Mouse (Mus musculus) ES-Bruce4 (cell line): ENCODE measurements around the gene Tor1b. TPM values are rescaled to one million over a fixed set of nuclear protein-coding genes. Genes with fewer than 3 reads are reported as not detected.

Experiments used
- H3K27ac ChIP-seq: 2 replicates; pipeline ENCODE4 v1.5.1; 2012; ENCODE audit warnings: low read length, inconsistent platforms; ENCODE audit not compliant: insufficient read depth
- H3K27me3 ChIP-seq: 2 replicates; pipeline ENCODE4 v1.6.1; 2012; ENCODE audit warnings: mild to moderate bottlenecking, low read length, inconsistent platforms; ENCODE audit not compliant: control insufficient read depth, poor library complexity, insufficient read depth, severe bottlenecking
- H3K36me3 ChIP-seq: 2 replicates; pipeline ENCODE4 v1.6.1; 2012; ENCODE audit warnings: inconsistent platforms, mild to moderate bottlenecking, low read length, moderate library complexity; ENCODE audit not compliant: control insufficient read depth, poor library complexity, insufficient read depth, severe bottlenecking
- H3K4me1 ChIP-seq: one replicate; pipeline ENCODE4 v1.8.1; 2011; ENCODE audit warnings: low read length; ENCODE audit not compliant: control insufficient read depth, insufficient read depth
- H3K4me3 ChIP-seq: 2 replicates; pipeline ENCODE4 v1.5.1; 2011; ENCODE audit warnings: low read depth, mild to moderate bottlenecking, low read length
- H3K9ac ChIP-seq: 2 replicates; pipeline ENCODE4 v1.6.1; 2012; ENCODE audit warnings: low read depth, mild to moderate bottlenecking, inconsistent platforms; ENCODE audit not compliant: poor library complexity, severe bottlenecking
- H3K9me3 ChIP-seq: replicated peaks from 2 replicates; pipeline ENCODE4 v1.6.1; 2012; ENCODE audit warnings: mild to moderate bottlenecking, low read length, inconsistent platforms; ENCODE audit not compliant: control insufficient read depth, poor library complexity, insufficient read depth, severe bottlenecking
- CTCF ChIP-seq: IDR thresholded peaks from one replicate; pipeline ENCODE4 v1.8.1; 2011; ENCODE audit warnings: low read depth, low read length
- EP300 ChIP-seq: IDR thresholded peaks from 2 replicates; pipeline ENCODE4 v1.6.1; 2011; ENCODE audit warnings: low read depth, low read length; ENCODE audit not compliant: insufficient read depth
- POLR2A ChIP-seq: IDR thresholded peaks from one replicate; pipeline ENCODE4 v1.8.1; 2011; ENCODE audit warnings: low read length; ENCODE audit not compliant: insufficient read depth
- polyA plus RNA-seq: library from polyadenylated mRNA; stranded (reverse); fragments of >200 nt; gene quantifications from 2 replicates; pipeline ENCODE4 v1.2.4, GENCODE M21; 2011; ENCODE audit warnings: low read depth; ENCODE audit not compliant: missing spikeins, insufficient read depth, insufficient read length

The Tor1b gene
- polyA plus RNA-seq, 1 experiment: 22.3 TPM

- Histone ChIP-seq H3K4me3 (no peak overlapping the region), H3K27me3 (no peaks in the 10 kb centered on the region), H3K36me3 (no peaks in the 10 kb centered on the region), H3K4me1 (peaks cover 4% of the 10 kb centered on the region), H3K9ac (no peak overlapping the region), H3K9me3 (no peaks in the 10 kb centered on the region), H3K27ac (peak overlapping the region; percentile 27)
- TF ChIP-seq POLR2A: no peak
- no peak for TF ChIP-seq CTCF
- TF ChIP-seq EP300: no peak
Observed at GRCm38 (mm10) chr2:30918780-30919329, 33.9 kb upstream of the Tor1b start.

DNA sequence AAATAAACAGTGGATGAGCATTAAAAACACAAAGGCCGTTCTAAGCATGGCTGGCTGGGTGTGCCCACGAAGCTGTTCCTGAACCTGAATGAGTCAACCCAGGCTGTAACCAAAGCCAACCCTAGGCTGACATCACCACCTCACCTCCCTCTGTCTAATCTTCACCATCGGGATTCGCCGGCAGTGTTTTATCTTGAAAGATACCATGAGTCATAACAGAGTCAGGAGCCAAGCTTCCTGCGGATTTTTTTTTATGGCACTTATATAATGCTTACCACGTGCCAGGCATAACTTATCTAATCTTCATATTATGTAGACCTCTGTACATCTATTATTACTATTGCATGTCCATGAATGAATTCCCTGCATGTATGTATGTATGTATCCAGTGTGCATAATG, 32.5 kb upstream of the Tor1b start:
- TF ChIP-seq POLR2A (no peak), EP300 (no peak), CTCF (no peak)
- H3K27me3 ChIP-seq: no peaks in the 10 kb centered on the region
- H3K4me1 ChIP-seq: peaks cover 4% of the 10 kb centered on the region
- no peaks in the 10 kb centered on the region for H3K9me3 ChIP-seq
- no peak overlapping the region for H3K27ac ChIP-seq
- no peaks in the 10 kb centered on the region for H3K36me3 ChIP-seq
- H3K4me3 ChIP-seq: no peak overlapping the region
- H3K9ac ChIP-seq: no peak overlapping the region

- no peaks in the 10 kb centered on the region for H3K9me3 ChIP-seq
- H3K27ac ChIP-seq: no peak overlapping the region
- no peak overlapping the region for H3K4me3 ChIP-seq
- H3K27me3 ChIP-seq: no peaks in the 10 kb centered on the region
- TF ChIP-seq EP300 (no peak), POLR2A (no peak), CTCF (no peak)
- peaks cover 11% of the 10 kb centered on the region for H3K4me1 ChIP-seq
- no peaks in the 10 kb centered on the region for H3K36me3 ChIP-seq
- no peak overlapping the region for H3K9ac ChIP-seq
Observed at GRCm38 (mm10) chr2:30923099-30923498, 29.7 kb upstream of the Tor1b start.

DNA sequence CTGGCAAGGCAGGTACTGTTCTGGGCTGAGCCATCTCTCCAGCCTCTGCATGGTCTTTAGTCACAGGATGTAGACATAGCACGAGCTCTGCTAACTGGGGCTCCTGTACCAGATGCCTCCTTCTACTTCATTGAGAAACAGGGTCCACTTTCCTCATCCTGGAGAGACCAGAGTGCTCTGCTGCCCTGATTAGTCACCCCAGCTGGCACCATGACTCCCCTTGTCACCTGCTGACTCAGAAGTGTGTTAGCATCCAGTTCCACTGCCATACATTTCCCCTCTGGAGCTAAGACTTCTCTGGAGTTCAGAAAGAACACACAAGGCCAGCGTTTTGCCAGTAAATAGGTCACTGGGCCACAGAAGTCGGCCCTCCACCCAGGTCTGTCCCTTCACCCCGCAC, 27.6 kb upstream of the Tor1b start:
- H3K9me3 ChIP-seq: no peaks in the 10 kb centered on the region
- H3K9ac ChIP-seq: no peak overlapping the region
- no peak overlapping the region for H3K27ac ChIP-seq
- H3K4me3 ChIP-seq: no peak overlapping the region
- peaks cover 7% of the 10 kb centered on the region for H3K4me1 ChIP-seq
- TF ChIP-seq EP300 (no peak), POLR2A (no peak), CTCF (no peak)
- no peaks in the 10 kb centered on the region for H3K36me3 ChIP-seq
- H3K27me3 ChIP-seq: no peaks in the 10 kb centered on the region

DNA sequence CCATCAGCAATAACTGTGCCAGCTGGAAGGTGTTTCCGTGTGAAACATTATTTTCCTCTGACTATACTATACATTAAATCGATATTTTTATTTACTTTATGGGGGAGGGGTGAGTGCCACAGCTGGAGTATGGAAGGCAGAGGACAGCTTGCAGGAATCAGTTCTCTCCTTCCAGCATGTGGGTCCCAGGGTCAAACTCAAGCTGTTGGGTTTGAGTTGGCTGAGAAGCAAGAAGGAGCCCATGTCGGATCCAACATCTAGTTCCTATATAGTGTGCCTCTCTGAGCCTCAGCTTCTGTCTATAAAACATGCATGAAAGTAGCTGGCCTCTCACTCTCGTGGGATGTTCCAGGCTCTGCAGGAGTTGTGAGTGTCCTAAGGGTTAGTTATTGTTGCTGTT, 26.4 kb upstream of the Tor1b start:
- Histone ChIP-seq H3K4me3 (no peak overlapping the region), H3K4me1 (peaks cover 6% of the 10 kb centered on the region), H3K36me3 (no peaks in the 10 kb centered on the region), H3K27ac (no peak overlapping the region), H3K27me3 (no peaks in the 10 kb centered on the region), H3K9me3 (no peaks in the 10 kb centered on the region), H3K9ac (0 out of 2 replicates have a peak overlapping the region, but pooled peaks have one; percentile 2)
- no peak for TF ChIP-seq CTCF
- TF ChIP-seq POLR2A: no peak
- no peak for TF ChIP-seq EP300

- peak overlapping the region; percentile 22 for H3K27ac ChIP-seq
- no peak overlapping the region for H3K4me3 ChIP-seq
- H3K9ac ChIP-seq: peak overlapping the region; percentile 2; the same call in 1 of the 2 replicates
- no peaks in the 10 kb centered on the region for H3K36me3 ChIP-seq
- H3K4me1 ChIP-seq: peaks cover 6% of the 10 kb centered on the region
- no peaks in the 10 kb centered on the region for H3K27me3 ChIP-seq
- H3K9me3 ChIP-seq: no peaks in the 10 kb centered on the region
- no peak for TF ChIP-seq EP300
- no peak for TF ChIP-seq POLR2A
- TF ChIP-seq CTCF: no peak
Observed at GRCm38 (mm10) chr2:30927151-30927781, 25.5 kb upstream of the Tor1b start.
